Mouse (Mus musculus) megakaryocyte, embryonic 14.5 days (primary cell): ENCODE measurements at regions not wholly inside any gene's neighbourhood (a gene's known extent, or its start where the extent isn't known, plus 50 kb on each side); places are given as distances from the start of the nearest gene placed in this dataset.

ENCODE experiments used
- FLI1 ChIP-seq: IDR thresholded peaks from 2 replicates; pipeline ENCODE4 v1.6.1; 2012; ENCODE audit warnings: low read length, inconsistent platforms, mixed read lengths
- GATA1 ChIP-seq: IDR thresholded peaks from 3 replicates; pipeline ENCODE4 v1.6.1; 2012; ENCODE audit warnings: mixed read lengths, low read length, inconsistent platforms, borderline replicate concordance

DNA sequence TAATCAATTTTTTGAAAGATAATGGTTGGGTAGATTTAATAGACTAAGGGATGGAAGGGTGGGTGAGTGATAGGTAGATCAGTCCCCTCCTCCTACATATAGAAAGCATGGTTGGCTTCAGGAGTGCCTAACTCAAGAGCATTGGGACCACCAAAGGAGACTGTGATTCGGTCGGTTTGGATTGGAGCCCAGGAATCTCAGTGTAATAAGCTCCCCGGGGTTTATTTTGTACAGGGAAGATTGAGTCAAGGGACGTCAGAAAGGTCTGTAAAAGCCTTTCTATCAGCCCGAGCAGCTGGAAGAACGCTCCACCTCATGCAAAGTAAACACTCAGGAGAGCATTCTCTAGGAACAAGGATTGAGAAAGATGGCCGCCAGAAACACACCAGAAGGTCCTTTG lies 76.5 kb upstream of the Cops8 start:
- TF ChIP-seq GATA1 (no peak), FLI1 (no peak)
